Comparison of ENCODE assay signal across 8 mouse cellular contexts in genomic region chr2:177956734-177957133, GRCm38 (mm10). TPM values are rescaled to one million over a fixed set of nuclear protein-coding genes. Genes with fewer than 3 reads are reported as not detected.
DNase-seq lines count a peak whose midpoint lies in the region; ATAC-seq and TF ChIP-seq lines count a peak whose summit lies in the region.
"Not testable (repeated sequence)": the region's sequence is repeated elsewhere in the genome, so short reads cannot be mapped to it uniquely, and the experiment has no call there.

No protein-coding gene starts in this region.

- peak overlapping the region; percentile 67 for H3K4me3 ChIP-seq in cortical plate, adult 2 months (ENCODE audit: insufficient read depth, low read length)
- peak overlapping the region; percentile 47 for H3K4me3 ChIP-seq in intestine, embryonic 15.5 days (replicated peaks)
- peak overlapping the region; percentile 34 for H3K4me3 ChIP-seq in lung, adult 2 months (replicated peaks; ENCODE audit: extremely low read depth, low read depth, low read length)
- H3K4me3 ChIP-seq in neural tube, embryonic 13.5 days = peak overlapping the region; percentile 47

- not testable (repeated sequence) for ATAC-seq in intestine, embryonic 15.5 days; neural tube, embryonic 13.5 days (ENCODE audit: low read depth)

- not testable (repeated sequence) for H3K36me3 ChIP-seq in intestine, embryonic 15.5 days; neural tube, embryonic 13.5 days

- not testable (repeated sequence) for H3K27ac ChIP-seq in cortical plate, adult 2 months (ENCODE audit: insufficient read depth, low read length); intestine, embryonic 15.5 days; neural tube, embryonic 13.5 days (replicated peaks)

- H3K9ac ChIP-seq in intestine, embryonic 15.5 days = peak overlapping the region; percentile 42; the same call in 1 of the 2 replicates
- H3K9ac ChIP-seq in neural tube, embryonic 13.5 days = peak overlapping the region; percentile 67

- H3K4me1 ChIP-seq in cortical plate, adult 2 months (ENCODE audit: control insufficient read depth, insufficient read depth, low read length); intestine, embryonic 15.5 days (replicated peaks); lung, adult 2 months (ENCODE audit: control insufficient read depth, insufficient read depth, low read length); neural tube, embryonic 13.5 days (replicated peaks): not testable (repeated sequence)

- not testable (repeated sequence) for H3K9me3 ChIP-seq in intestine, embryonic 15.5 days; neural tube, embryonic 13.5 days

- WGBS in intestine, embryonic 15.5 days = 1% methylated on average over 18 of the region's 18 CpGs
- WGBS in lung, adult 2 months = 2% methylated on average over 18 of the region's 18 CpGs
- under 1% methylated on average over 18 of the region's 18 CpGs for WGBS in neural tube, embryonic 13.5 days

- H3K4me2 ChIP-seq in intestine, embryonic 15.5 days (replicated peaks) = peak overlapping the region; percentile 39
- peak overlapping the region; percentile 54 for H3K4me2 ChIP-seq in neural tube, embryonic 13.5 days

- peak; percentile 30 for DNase-seq in adipocyte (ENCODE audit: low spot score)
- peak; percentile 93 for DNase-seq in heart, adult 11 months
- DNase-seq in left cerebral cortex, adult 11 months (ENCODE audit: low spot score) = peak; percentile 17
- peak; percentile 17 for DNase-seq in lung, adult 2 months
- peak; percentile 5 for DNase-seq in thymus, postnatal 25 days

- TF ChIP-seq CTCF in cortical plate, adult 2 months (IDR thresholded peaks at IDR 0.05; ENCODE audit: extremely low read depth, insufficient read depth, low read length); lung, adult 2 months (IDR thresholded peaks at IDR 0.05; ENCODE audit: insufficient read depth, low read length): not testable (repeated sequence)

- H3K27me3 ChIP-seq in intestine, embryonic 15.5 days (replicated peaks); neural tube, embryonic 13.5 days: not testable (repeated sequence)

- not testable (repeated sequence) for TF ChIP-seq POLR2A in cortical plate, adult 2 months (IDR thresholded peaks at IDR 0.05; ENCODE audit: extremely low read depth, insufficient read depth, low read length); lung, adult 2 months (IDR thresholded peaks at IDR 0.05; ENCODE audit: borderline replicate concordance, extremely low read depth, low read depth, low read length)

RNA-seq across cellular contexts. Expression of gene Gm14326, which starts 0.4 kb away (rescaled TPM):
- 22.0 and 22.6 TPM in 2 replicates for polyA plus RNA-seq in cortical plate, adult 2 months (2012; rRNA removed)
- 15.2 TPM in 2 replicates for polyA plus RNA-seq in intestine, embryonic 15.5 days (2015; fragmentation: Nextera tagmentation; extraction: Ambion mirVana)
- 1.2 and 2.3 TPM in 2 replicates for polyA plus RNA-seq in lung, adult 2 months (2012; rRNA removed)
- 14.2 and 15.9 TPM in 2 replicates for polyA plus RNA-seq in neural tube, embryonic 13.5 days (2015; fragmentation: Nextera tagmentation; extraction: Ambion mirVana)

RNA-seq across cellular contexts. Expression of gene Zfp972, which starts 31.3 kb away (rescaled TPM):
- polyA plus RNA-seq in cortical plate, adult 2 months (2012; rRNA removed) = 1.3 and 1.5 TPM in 2 replicates
- polyA plus RNA-seq in intestine, embryonic 15.5 days (2015; fragmentation: Nextera tagmentation; extraction: Ambion mirVana) = 1.4 and 1.5 TPM in 2 replicates
- 0.65 TPM in 1 of 2 replicates, not detected in the other for polyA plus RNA-seq in lung, adult 2 months (2012; rRNA removed)
- not detected in 2 replicates for polyA plus RNA-seq in neural tube, embryonic 13.5 days (2015; fragmentation: Nextera tagmentation; extraction: Ambion mirVana)

RNA-seq across cellular contexts. Expression of gene Gm14327, which starts 59.8 kb away (rescaled TPM):
- polyA plus RNA-seq in cortical plate, adult 2 months (2012; rRNA removed) = 3.1 and 3.2 TPM in 2 replicates
- 3.3 and 4.1 TPM in 2 replicates for polyA plus RNA-seq in intestine, embryonic 15.5 days (2015; fragmentation: Nextera tagmentation; extraction: Ambion mirVana)
- 0.66 and 7.6 TPM in 2 replicates for polyA plus RNA-seq in lung, adult 2 months (2012; rRNA removed)
- 2.3 and 3.1 TPM in 2 replicates for polyA plus RNA-seq in neural tube, embryonic 13.5 days (2015; fragmentation: Nextera tagmentation; extraction: Ambion mirVana)

Comparison
In these comparisons a context has a peak if more than half of its experiments do, and no peak if none do; other contexts are left out.
1. DNase-seq: peak in every context shown above with its lines; median percentile 93 in heart, adult 11 months; 30 in adipocyte; 17 in left cerebral cortex, adult 11 months; 17 in lung, adult 2 months; 5 in thymus, postnatal 25 days.